Mouse (Mus musculus) intestine, postnatal 0 days (tissue): ENCODE data around the gene Wdr5. TPM values are rescaled to one million over a fixed set of nuclear protein-coding genes. Genes with fewer than 3 reads are reported as not detected.
A peak's percentile ranks its signal among the peaks of the same experiment; 100 is the strongest.

ENCODE experiments used
- ATAC-seq: fragments of 200-750 bp; cut with Nextera tagmentation; 2 replicates; pipeline ENCODE4 v1.8.0; 2017; ENCODE audit warnings: mild to moderate bottlenecking, moderate TSS enrichment, moderate library complexity
- H3K27ac ChIP-seq: fragments of 300-500 bp; sonication (generic); 2 replicates; pipeline ENCODE4 v1.5.1; 2014; ENCODE audit warnings: mild to moderate bottlenecking, low read depth, low read length, moderate library complexity
- H3K27me3 ChIP-seq: fragments of 300-500 bp; sonication (generic); replicated peaks from 2 replicates; pipeline ENCODE4 v1.6.1; 2014; ENCODE audit warnings: low read length, mixed read lengths; ENCODE audit not compliant: control insufficient read depth, insufficient read depth
- H3K36me3 ChIP-seq: fragments of 300-500 bp; sonication (generic); 2 replicates; pipeline ENCODE4 v1.6.1; 2014; ENCODE audit warnings: mild to moderate bottlenecking, moderate library complexity; ENCODE audit not compliant: control insufficient read depth, insufficient read depth
- H3K4me1 ChIP-seq: fragments of 300-500 bp; sonication (generic); replicated peaks from 2 replicates; pipeline ENCODE4 v1.6.1; 2014; ENCODE audit warnings: antibody characterized with exemption, low read length, mixed read lengths; ENCODE audit not compliant: control insufficient read depth, insufficient read depth
- H3K4me2 ChIP-seq: fragments of 300-500 bp; sonication (generic); replicated peaks from 2 replicates; pipeline ENCODE4 v1.6.1; 2014; ENCODE audit warnings: low read depth, mild to moderate bottlenecking, moderate library complexity
- H3K4me3 ChIP-seq: fragments of 300-500 bp; sonication (generic); 2 replicates; pipeline ENCODE4 v1.5.1; 2014; ENCODE audit warnings: low read depth, low read length
- H3K9ac ChIP-seq: fragments of 300-500 bp; sonication (generic); 2 replicates; pipeline ENCODE4 v1.6.1; 2014; ENCODE audit warnings: mild to moderate bottlenecking, low read depth, low read length
- H3K9me3 ChIP-seq: fragments of 300-500 bp; sonication (generic); 2 replicates; pipeline ENCODE4 v1.6.1; 2016; ENCODE audit warnings: mixed run types; ENCODE audit not compliant: control insufficient read depth
- CTCF ChIP-seq: sonication (generic); IDR thresholded peaks from 2 replicates; pipeline ENCODE4 v1.5.1; 2016; ENCODE audit warnings: low read depth, mild to moderate bottlenecking, control low read depth, antibody characterized with exemption, moderate library complexity
- WGBS: fragments of 180-500 bp; shearing (Covaris S2); extraction: QIAGEN DNeasy Blood & Tissue Kit; methylation state at CpG from one replicate; pipeline ENCODE4 v1.1.7; 2014; 5-methylcytosine and 5-hydroxymethylcytosine counted together
- polyA plus RNA-seq: library from polyadenylated mRNA; unstranded; fragments of >200 nt; fragmentation: Nextera tagmentation; extraction: Ambion mirVana; gene quantifications from 2 replicates; pipeline ENCODE4 v1.2.1, GENCODE M21; 2015

Wdr5 gene
- polyA plus RNA-seq, 1 experiment from 2014 or later = 15.6 TPM

- Histone ChIP-seq H3K9me3 (no peaks in the 10 kb centered on the region), H3K27ac (no peak overlapping the region), H3K4me3 (no peak overlapping the region), H3K36me3 (no peaks in the 10 kb centered on the region), H3K4me1 (no peaks in the 10 kb centered on the region), H3K4me2 (no peak overlapping the region), H3K9ac (no peak overlapping the region), H3K27me3 (no peaks in the 10 kb centered on the region)
- no peak for ATAC-seq
- WGBS = 92% methylated on average over 7 of the region's 7 CpGs
- TF ChIP-seq CTCF = no peak
Measured at GRCm38 (mm10) chr2:27510706-27511105, 4.3 kb upstream of the Wdr5 start.

- no peak for TF ChIP-seq CTCF
- WGBS = 91% methylated on average over 3 of the region's 3 CpGs
- no peak for ATAC-seq
- H3K27me3 ChIP-seq = no peaks in the 10 kb centered on the region
- H3K9ac ChIP-seq = no peak overlapping the region
- H3K9me3 ChIP-seq = no peaks in the 10 kb centered on the region
- H3K27ac ChIP-seq = no peak overlapping the region
- no peaks in the 10 kb centered on the region; the same call in 1 of the 2 replicates for H3K4me1 ChIP-seq
- no peak overlapping the region for H3K4me3 ChIP-seq
- H3K4me2 ChIP-seq = no peak overlapping the region
- no peaks in the 10 kb centered on the region for H3K36me3 ChIP-seq
Measured at GRCm38 (mm10) chr2:27512909-27513308, 2.0 kb upstream of the Wdr5 start.

- H3K27ac ChIP-seq = no peak overlapping the region
- H3K9me3 ChIP-seq = no peaks in the 10 kb centered on the region
- H3K9ac ChIP-seq = 0 out of 2 replicates have a peak overlapping the region, but pooled peaks have one; percentile 86
- 65% methylated on average over 5 of the region's 5 CpGs for WGBS
- no peak for TF ChIP-seq CTCF
- no peak for ATAC-seq
- H3K27me3 ChIP-seq = no peaks in the 10 kb centered on the region
- peak overlapping the region; percentile 80; the same call in 1 of the 2 replicates for H3K4me3 ChIP-seq
- peak overlapping the region; percentile 95 for H3K4me2 ChIP-seq
- no peaks in the 10 kb centered on the region; the same call in 1 of the 2 replicates for H3K4me1 ChIP-seq
- peaks cover 3% of the 10 kb centered on the region; the same call in 1 of the 2 replicates for H3K36me3 ChIP-seq
Measured at GRCm38 (mm10) chr2:27513861-27514260, 1.1 kb upstream of the Wdr5 start.

GRCm38 (mm10) chr2:27515341-27516166 is 597 bp downstream of the Wdr5 start:
- peak; percentile 34 for TF ChIP-seq CTCF
- Histone ChIP-seq H3K36me3 (peaks cover 20% of the 10 kb centered on the region), H3K4me2 (peak overlapping the region; percentile 95), H3K9ac (peak overlapping the region; percentile 86), H3K9me3 (no peaks in the 10 kb centered on the region), H3K4me3 (peak overlapping the region; percentile 80), H3K27me3 (no peaks in the 10 kb centered on the region), H3K27ac (peak overlapping the region; percentile 82), H3K4me1 (no peaks in the 10 kb centered on the region; the same call in 1 of the 2 replicates)
- peak; percentile 45 for ATAC-seq
- under 1% methylated on average over 40 of the region's 40 CpGs for WGBS

GRCm38 (mm10) chr2:27516289-27516688 is 1.3 kb downstream of the Wdr5 start:
- Histone ChIP-seq H3K9ac (peak overlapping the region; percentile 86; the same call in 1 of the 2 replicates), H3K36me3 (peaks cover 27% of the 10 kb centered on the region), H3K27ac (no peak overlapping the region), H3K4me3 (peak overlapping the region; percentile 80), H3K4me1 (no peaks in the 10 kb centered on the region; the same call in 1 of the 2 replicates), H3K4me2 (peak overlapping the region; percentile 95), H3K27me3 (no peaks in the 10 kb centered on the region), H3K9me3 (no peaks in the 10 kb centered on the region)
- no peak for TF ChIP-seq CTCF
- no peak for ATAC-seq
- 4% methylated on average over 1 of the region's 1 CpGs for WGBS

- Histone ChIP-seq H3K4me3 (no peak overlapping the region), H3K4me2 (no peak overlapping the region), H3K9me3 (no peaks in the 10 kb centered on the region), H3K27me3 (no peaks in the 10 kb centered on the region), H3K27ac (no peak overlapping the region), H3K36me3 (peaks cover 45% of the 10 kb centered on the region), H3K9ac (no peak overlapping the region), H3K4me1 (no peaks in the 10 kb centered on the region; the same call in 1 of the 2 replicates)
- 93% methylated on average over 3 of the region's 3 CpGs for WGBS
- ATAC-seq = no peak
- TF ChIP-seq CTCF = peak; percentile 64
Measured at GRCm38 (mm10) chr2:27518283-27518682, 3.3 kb downstream of the Wdr5 start.
